Mouse (Mus musculus): ENCODE data around the gene Abhd4.

DNA sequence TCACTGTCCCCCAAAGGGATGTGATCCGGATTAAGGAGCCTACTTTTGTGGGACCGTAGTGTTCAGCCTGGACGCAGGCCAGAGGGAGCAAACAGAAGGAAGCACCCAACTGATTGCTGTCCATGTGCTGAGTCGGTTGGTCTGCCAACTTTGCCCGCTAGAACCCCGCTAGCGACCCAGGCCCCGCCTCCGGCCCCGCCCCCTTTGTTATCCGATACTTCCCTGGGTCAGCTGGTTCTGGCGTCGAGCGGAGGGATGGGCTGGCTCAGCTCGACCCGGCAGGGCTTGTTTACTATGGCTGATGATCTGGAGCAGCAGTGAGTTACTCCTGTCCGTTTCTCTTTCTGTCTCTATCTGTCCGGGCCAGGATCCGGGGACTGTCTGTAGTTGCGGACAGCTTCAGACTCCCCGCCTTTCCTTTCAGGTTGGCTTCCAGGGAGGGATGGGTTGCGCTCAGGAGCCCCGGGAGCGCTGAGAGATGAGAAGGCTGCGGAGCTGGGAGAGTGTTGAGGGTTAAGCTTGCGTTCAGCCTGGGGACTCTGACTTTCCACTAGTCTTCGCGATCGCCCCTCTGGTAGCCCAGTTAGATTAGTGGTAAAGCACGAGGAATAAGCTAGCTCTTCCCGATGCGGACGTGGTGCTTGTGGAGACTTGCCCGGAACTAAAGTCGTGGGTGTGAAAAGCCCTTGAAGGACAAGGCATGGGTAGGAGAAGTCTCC, 5.2 kb downstream of the Abhd4 start:
- TF ChIP-seq CTCF (IDR thresholded peaks at IDR 0.05; ENCODE audit: control insufficient read depth, insufficient read depth, insufficient replicate concordance, low read depth, low read length) (no peak), POLR2A (IDR thresholded peaks at IDR 0.05; ENCODE audit: control insufficient read depth, low read depth, low read length) (peak; percentile 84)
